ENCODE assay signal across 7 mouse cellular contexts in genomic region chrX:95196104-95196919, GRCm38 (mm10). TPM values are rescaled to one million over a fixed set of nuclear protein-coding genes. Genes with fewer than 3 reads are reported as not detected.
DNase-seq lines count a peak whose midpoint lies in the region; ATAC-seq and TF ChIP-seq lines count a peak whose summit lies in the region.

Gene Arhgef9, minus strand, starts transcription at chrX:95196856.

- H3K4me1 ChIP-seq in embryonic facial prominence, embryonic 14.5 days (ENCODE audit: control insufficient read depth, insufficient read depth, low read length), result no peaks in the 10 kb centered on the region
- H3K4me1 ChIP-seq in heart, postnatal 0 days (ENCODE audit: control insufficient read depth, insufficient read depth), result no peaks in the 10 kb centered on the region
- H3K4me1 ChIP-seq in midbrain, embryonic 13.5 days (replicated peaks), result no peaks in the 10 kb centered on the region

- peak within 1 kb of the TSS; percentile 37 for H3K4me3 ChIP-seq in embryonic facial prominence, embryonic 14.5 days (ENCODE audit: low read depth, low read length)
- peak within 1 kb of the TSS; percentile 56 for H3K4me3 ChIP-seq in heart, postnatal 0 days (ENCODE audit: low read depth, low read length)
- peak within 1 kb of the TSS; percentile 46 for H3K4me3 ChIP-seq in midbrain, embryonic 13.5 days (replicated peaks)

- peak within 1 kb of the TSS; percentile 24 for H3K27ac ChIP-seq in embryonic facial prominence, embryonic 14.5 days (replicated peaks; ENCODE audit: low read depth, low read length)
- H3K27ac ChIP-seq in heart, postnatal 0 days (ENCODE audit: low read depth), result peak within 1 kb of the TSS; percentile 65
- peak within 1 kb of the TSS; percentile 71 for H3K27ac ChIP-seq in midbrain, embryonic 13.5 days

- peak; percentile 39 for DNase-seq in R1 (ENCODE audit: low read depth, low spot score)
- DNase-seq in adrenal gland, postnatal 25 days, result peak; percentile 7
- peak; percentile 22 for DNase-seq in embryonic facial prominence, embryonic 14.5 days (ENCODE audit: low spot score)
- DNase-seq in heart, postnatal 0 days (ENCODE audit: low spot score), result peak; percentile 8
- DNase-seq in left cerebral cortex, postnatal 10 days (ENCODE audit: extremely low spot score in 1 of 2, low spot score in 2 of 2), result peak in 1 of 2 experiments; percentile 37

- 24% methylated on average over 16 of the region's 24 CpGs for WGBS in embryonic facial prominence, embryonic 14.5 days
- WGBS in heart, postnatal 0 days, result 20% methylated on average over 20 of the region's 24 CpGs
- WGBS in midbrain, embryonic 13.5 days, result 26% methylated on average over 24 of the region's 24 CpGs

- intact Hi-C loops in left cerebral cortex, postnatal 10 days (cut with DNase I), result no loop called here

- TF ChIP-seq CTCF in heart, postnatal 0 days (IDR thresholded peaks at IDR 0.05; ENCODE audit: low read depth), result no peak

- no peak for TF ChIP-seq EP300 in heart, postnatal 0 days (IDR thresholded peaks at IDR 0.05; ENCODE audit: low read depth)

- H3K9ac ChIP-seq in embryonic facial prominence, embryonic 14.5 days (ENCODE audit: low read depth, low read length), result peak within 1 kb of the TSS; percentile 56
- H3K9ac ChIP-seq in heart, postnatal 0 days (replicated peaks; ENCODE audit: low read depth, low read length), result peak within 1 kb of the TSS; percentile 66
- peak within 1 kb of the TSS; percentile 64 for H3K9ac ChIP-seq in midbrain, embryonic 13.5 days (replicated peaks)

- peak within 1 kb of the TSS; percentile 58 for H3K4me2 ChIP-seq in embryonic facial prominence, embryonic 14.5 days (ENCODE audit: low read depth, low read length)
- H3K4me2 ChIP-seq in heart, postnatal 0 days (ENCODE audit: low read depth, low read length), result peak within 1 kb of the TSS; percentile 67
- H3K4me2 ChIP-seq in midbrain, embryonic 13.5 days (replicated peaks), result peak within 1 kb of the TSS; percentile 59

- no peaks in the 10 kb centered on the region for H3K36me3 ChIP-seq in embryonic facial prominence, embryonic 14.5 days (ENCODE audit: control insufficient read depth, insufficient read depth, low read length)
- H3K36me3 ChIP-seq in heart, postnatal 0 days (replicated peaks; ENCODE audit: control insufficient read depth, insufficient read depth, low read length), result no peaks in the 10 kb centered on the region
- H3K36me3 ChIP-seq in midbrain, embryonic 13.5 days, result no peaks in the 10 kb centered on the region

- H3K9me3 ChIP-seq in embryonic facial prominence, embryonic 14.5 days (ENCODE audit: control insufficient read depth, low read length), result no peaks in the 10 kb centered on the region
- no peaks in the 10 kb centered on the region for H3K9me3 ChIP-seq in heart, postnatal 0 days (replicated peaks; ENCODE audit: control insufficient read depth, low read length)
- no peaks in the 10 kb centered on the region for H3K9me3 ChIP-seq in midbrain, embryonic 13.5 days

- no peaks in the 10 kb centered on the region for H3K27me3 ChIP-seq in embryonic facial prominence, embryonic 14.5 days (replicated peaks; ENCODE audit: control insufficient read depth, insufficient read depth, low read length)
- no peaks in the 10 kb centered on the region for H3K27me3 ChIP-seq in heart, postnatal 0 days (ENCODE audit: control insufficient read depth, insufficient read depth, low read length)
- H3K27me3 ChIP-seq in midbrain, embryonic 13.5 days, result no peaks in the 10 kb centered on the region; the same call in 1 of the 2 replicates

- ATAC-seq in embryonic facial prominence, embryonic 14.5 days (ENCODE audit: low read depth), result peak; percentile 67; the same call in 1 of the 2 replicates
- peak; percentile 74 for ATAC-seq in heart, postnatal 0 days (ENCODE audit: insufficient read depth, low read depth)
- ATAC-seq in midbrain, embryonic 13.5 days, result peak; percentile 92
- ATAC-seq in inflammation-experienced regulatory T-cells, adult 6 months, result no peak

RNA-seq across cellular contexts. Expression of gene Arhgef9, which starts in this region (rescaled TPM):
- 14.7 and 18.6 TPM in 2 replicates for total RNA-seq in adrenal gland, postnatal 25 days (2021)
- 14.4 and 15.7 TPM in 2 replicates for polyA plus RNA-seq in embryonic facial prominence, embryonic 14.5 days (2014; fragmentation: Nextera tagmentation; extraction: Ambion mirVana)
- total RNA-seq in heart, postnatal 0 days (2014; rRNA removed; ENCODE audit: low replicate concordance), result 16.1 and 32.1 TPM in 2 replicates
- 11.6 and 11.8 TPM in 2 replicates for polyA plus RNA-seq in heart, postnatal 0 days (2015; fragmentation: Nextera tagmentation; extraction: Ambion mirVana)
- total RNA-seq in left cerebral cortex, postnatal 10 days (2021), result 100 to 1,000 TPM; 170 to 176 TPM
- polyA plus RNA-seq in midbrain, embryonic 13.5 days (2015; fragmentation: Nextera tagmentation; extraction: Ambion mirVana), result 38.9 and 39.1 TPM in 2 replicates
- polyA plus RNA-seq in inflammation-experienced regulatory T-cells, adult 6 months (2017; shearing (Covaris generic)), result 1 to 10 TPM in 1 of 3 experiments, under 1 TPM in 2; 0.50 to 1.5 (median 0.87) TPM
